Mouse (Mus musculus): ENCODE measurements around the gene Ppp3ca.

Ppp3ca gene

DNA sequence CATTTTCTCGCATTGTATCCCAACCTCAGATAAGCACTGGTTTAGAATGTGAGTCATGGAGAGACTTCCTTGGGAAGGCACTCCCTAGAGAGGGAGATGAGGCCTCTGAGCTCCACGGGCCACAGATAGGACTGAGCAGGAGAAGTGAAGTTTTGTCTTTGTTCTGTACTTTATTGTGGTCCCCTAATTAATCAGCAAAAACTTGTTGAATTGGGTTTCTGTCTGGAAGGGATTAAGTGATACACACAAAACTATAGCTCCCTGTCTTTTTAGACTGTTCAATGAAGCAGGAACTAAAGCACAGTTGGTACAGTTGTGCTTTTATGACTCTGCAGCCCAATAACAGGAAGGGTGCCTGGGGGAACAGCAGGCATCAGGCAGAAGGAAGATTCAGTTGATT is 95.6 kb downstream of the Ppp3ca start:
- no peak for DNase-seq (ENCODE audit: low spot score)

DNA sequence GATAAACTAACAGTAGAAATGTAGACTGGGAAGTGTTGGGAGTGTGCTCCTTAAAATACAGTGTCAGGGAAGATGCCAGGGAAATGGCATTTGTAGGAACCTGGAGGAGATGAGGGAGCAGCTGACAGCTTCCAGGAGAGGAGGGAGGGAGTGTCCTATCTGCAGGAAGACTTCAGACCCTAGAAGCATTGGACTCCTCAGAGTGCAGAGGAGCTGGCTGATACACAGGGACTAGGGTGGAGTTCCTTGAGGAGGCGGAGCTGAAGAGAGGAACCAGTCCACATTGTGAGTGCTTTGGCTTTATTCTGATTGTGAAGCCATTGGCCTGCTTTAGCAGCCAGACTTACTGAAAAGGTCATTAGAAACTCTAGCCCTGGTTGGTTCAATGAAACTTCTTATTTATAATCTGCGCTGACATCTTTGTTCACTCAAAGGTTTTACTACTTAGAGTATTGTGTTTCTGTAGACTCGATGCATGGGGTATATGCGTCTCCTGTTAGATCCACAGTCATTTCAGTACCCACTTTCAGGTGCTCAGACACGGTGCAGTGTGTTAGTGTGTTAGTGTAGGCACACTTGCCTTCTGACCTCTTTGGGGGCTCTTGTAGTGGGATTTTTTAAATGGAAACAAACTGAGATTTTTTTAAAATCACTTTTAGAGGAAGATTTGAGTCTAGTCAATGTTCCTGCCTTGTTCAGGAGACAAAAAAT is 99.0 kb downstream of the Ppp3ca start:
- DNase-seq (ENCODE audit: low spot score): no peak

DNA sequence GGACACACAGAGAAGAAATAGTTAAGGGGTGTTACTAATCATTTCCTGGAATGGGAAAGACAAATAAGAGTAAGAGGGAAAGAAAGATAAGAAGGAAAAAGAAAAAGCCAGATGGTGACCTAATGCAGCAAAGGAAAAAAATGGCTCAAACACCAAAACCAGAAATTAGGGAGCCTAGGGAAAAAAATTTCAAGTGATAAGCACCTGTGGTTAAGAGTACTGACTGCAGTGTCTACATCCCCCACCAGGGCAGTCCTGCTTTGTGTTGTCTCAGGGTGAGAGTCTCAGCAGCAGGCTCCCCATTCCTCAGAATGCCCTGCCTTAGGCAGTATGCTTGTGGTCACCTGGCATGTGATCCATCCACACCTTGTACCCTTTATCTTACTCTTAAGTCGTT is 99.6 kb downstream of the Ppp3ca start:
- DNase-seq (ENCODE audit: low spot score): no peak

DNA sequence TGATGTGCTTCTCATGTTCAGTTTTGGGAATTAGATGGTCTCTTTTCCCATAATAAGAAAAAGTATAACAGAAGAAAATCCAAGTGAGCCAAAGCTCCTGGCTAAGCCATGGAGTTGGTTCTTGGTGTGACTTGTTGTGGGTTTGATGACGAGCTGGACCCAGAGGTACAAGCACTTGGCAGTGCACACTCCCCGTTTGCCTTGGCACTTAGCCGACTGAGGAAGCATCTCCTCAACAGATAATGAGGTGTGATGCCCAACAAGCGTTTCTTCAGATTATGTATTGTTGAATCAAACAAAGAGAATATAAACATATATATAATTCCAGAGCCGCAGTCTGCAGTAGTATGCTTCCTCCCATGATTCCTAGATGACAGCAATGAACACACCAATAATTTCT is 101.8 kb downstream of the Ppp3ca start:
- DNase-seq (ENCODE audit: low spot score): no peak

GRCm38 (mm10) chr3:136773217-136773616 is 103.3 kb downstream of the Ppp3ca start:
- DNase-seq (ENCODE audit: low spot score): no peak

DNA sequence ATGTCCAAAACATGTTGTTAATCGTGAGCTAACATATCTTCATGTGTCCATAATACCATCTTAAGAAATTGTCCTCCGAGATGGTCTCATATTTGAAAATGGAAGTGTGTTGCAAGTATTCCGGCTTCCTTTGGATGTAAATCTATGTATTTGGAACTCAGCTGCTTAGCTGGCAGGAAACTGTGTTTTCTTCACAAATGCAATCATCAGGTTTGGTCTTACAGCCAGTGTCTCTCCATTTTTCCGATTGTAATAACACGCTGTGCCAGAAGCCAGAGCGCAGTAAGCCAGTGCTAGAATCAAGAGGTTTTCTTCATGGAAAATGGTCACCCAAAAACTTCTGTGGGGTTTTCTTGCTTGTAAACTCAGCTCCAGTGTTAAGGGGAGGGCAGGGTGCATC is 104.3 kb downstream of the Ppp3ca start:
- no peak for DNase-seq (ENCODE audit: low spot score)

DNA sequence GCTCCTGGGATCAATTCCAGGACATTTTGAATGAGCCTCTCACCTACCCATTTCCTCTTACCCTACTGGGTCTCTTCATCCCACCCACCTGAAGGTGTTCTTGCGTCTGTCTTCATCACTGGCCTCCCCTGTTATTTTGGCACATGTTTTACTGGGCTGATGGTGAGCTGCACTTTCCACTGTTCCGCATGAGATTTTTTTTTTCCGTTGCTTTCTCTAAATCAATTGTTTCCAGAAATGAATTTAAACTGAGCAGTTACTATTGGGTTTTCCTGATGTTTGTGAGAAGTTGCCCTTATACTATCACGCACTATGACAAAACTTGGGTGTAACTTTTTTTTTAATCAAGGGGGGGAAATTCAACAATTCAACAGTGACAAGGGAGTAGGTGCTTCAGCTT is 106.6 kb downstream of the Ppp3ca start:
- DNase-seq (ENCODE audit: low spot score): no peak

GRCm38 (mm10) chr3:136777380-136777779 is 107.5 kb downstream of the Ppp3ca start:
- no peak for DNase-seq (ENCODE audit: low spot score)

- no peak for DNase-seq (ENCODE audit: low spot score)
Measured at GRCm38 (mm10) chr3:136777787-136778216, 107.9 kb downstream of the Ppp3ca start.

DNA sequence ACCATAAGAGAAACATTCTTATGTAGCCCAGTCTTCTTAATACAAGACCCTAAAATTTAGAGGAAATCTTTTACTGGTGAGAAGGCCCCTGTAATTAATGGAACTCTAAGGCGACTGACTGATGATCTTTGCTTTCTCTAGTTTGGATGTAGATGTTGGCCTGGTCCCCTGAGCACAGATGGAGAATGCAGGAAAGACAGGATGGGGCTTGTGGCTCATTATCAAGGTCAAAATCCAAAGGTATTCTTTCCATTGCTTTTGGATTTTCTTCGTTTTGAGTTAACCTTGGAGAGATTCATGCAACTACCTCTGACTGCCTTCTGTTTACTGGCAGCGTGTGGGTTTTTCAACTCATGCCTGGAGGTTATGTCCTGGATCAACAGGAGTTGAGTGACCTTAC is 110.4 kb downstream of the Ppp3ca start:
- no peak for DNase-seq (ENCODE audit: low spot score)

DNA sequence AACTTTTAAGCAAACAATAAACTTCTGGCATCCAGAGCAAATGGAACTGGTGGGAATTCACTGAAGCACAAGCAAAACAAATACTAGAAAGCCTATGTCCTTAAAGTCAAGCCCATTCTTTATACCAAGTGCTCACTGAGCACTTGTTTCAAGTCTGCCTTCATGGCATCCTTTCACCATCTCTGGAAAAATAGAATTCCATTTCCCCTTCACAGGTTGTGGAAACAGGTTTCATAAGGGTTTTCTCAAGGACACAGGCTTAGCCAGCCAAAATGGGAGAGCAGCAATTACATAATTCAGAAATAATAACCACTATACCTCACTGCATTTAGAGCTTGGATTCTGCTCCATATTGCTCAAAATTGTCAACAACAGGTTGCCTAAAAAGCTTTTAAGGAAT is 112.1 kb downstream of the Ppp3ca start:
- DNase-seq (ENCODE audit: low spot score): no peak

DNA sequence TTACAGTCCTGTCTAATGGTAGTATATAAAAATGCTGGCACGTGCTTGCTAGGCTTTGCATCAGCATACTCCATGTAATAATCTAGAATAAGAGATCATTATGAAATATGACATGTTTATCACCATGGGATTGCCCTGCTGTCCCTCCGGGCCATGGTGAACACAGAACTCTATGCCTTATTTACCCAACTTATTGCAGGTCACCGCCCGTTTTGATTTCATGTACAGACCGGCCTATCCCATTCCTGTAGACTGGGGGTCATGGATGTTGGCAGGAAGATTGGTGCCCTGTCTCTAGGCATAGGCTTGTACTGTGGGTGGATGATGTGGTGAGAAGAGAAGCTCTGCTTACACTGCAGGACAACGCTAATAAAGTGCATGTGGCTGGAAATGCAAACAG is 115.8 kb downstream of the Ppp3ca start:
- DNase-seq (ENCODE audit: low spot score): no peak

DNA sequence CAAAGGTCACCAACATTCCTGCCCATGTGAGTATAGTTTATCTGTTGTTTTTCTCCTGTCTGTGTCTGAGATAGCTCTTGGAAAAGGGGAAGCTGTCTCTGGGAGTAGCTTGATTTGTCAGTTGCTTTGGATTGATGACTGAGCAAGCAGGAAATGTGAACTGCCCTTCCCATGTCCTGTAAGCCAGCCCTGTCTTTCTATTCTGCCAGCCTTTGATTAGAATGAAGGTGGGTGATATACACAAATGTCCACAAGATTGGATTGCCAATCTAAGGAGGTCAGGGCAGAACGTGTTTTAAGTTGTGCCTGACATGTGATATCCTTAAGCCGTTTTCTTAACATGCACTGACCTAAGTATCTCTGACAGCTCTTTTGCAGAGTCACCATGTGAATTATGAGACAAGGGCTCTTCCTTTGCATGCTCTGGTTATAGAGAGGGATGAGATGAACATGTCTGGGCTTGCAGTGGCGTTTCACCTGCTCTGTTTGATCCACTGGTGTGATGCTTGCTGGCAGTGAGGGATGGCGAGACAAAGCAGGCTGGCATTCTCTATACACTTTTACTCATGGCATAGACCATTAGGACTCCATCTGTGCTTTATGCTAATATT is 120.4 kb downstream of the Ppp3ca start:
- no peak for DNase-seq (ENCODE audit: low spot score)

- DNase-seq (ENCODE audit: low spot score): no peak
Measured at GRCm38 (mm10) chr3:136791404-136791803, 121.5 kb downstream of the Ppp3ca start.

- no peak for DNase-seq (ENCODE audit: low spot score)
Measured at GRCm38 (mm10) chr3:136791946-136792345, 122.0 kb downstream of the Ppp3ca start.

- DNase-seq (ENCODE audit: low spot score): no peak
Measured at GRCm38 (mm10) chr3:136793411-136793810, 123.5 kb downstream of the Ppp3ca start.

GRCm38 (mm10) chr3:136794426-136795217 is 124.7 kb downstream of the Ppp3ca start:
- DNase-seq (ENCODE audit: low spot score): no peak

DNA sequence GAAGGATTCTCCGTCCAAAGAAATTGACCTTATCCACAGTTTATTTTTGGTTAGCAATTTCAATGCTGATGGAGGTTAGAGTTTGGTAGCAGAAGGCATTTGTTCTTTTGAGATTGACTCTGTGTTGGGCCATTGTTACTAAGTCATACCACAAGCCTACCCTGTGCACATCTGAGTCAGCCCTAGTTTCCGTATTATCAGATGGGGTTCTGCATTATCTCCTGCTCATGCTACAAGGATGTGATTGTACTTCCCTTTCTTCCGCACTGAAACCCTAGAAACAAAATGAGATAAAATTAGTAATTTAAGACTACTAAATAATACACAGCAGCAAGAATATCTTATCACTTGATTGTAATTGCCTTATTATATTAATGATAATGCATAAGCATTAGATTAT is 129.0 kb downstream of the Ppp3ca start:
- DNase-seq (ENCODE audit: low spot score): no peak

- no peak for DNase-seq (ENCODE audit: low spot score)
Measured at GRCm38 (mm10) chr3:136802595-136802994, 132.7 kb downstream of the Ppp3ca start.

GRCm38 (mm10) chr3:136805897-136806296 is 136.0 kb downstream of the Ppp3ca start:
- DNase-seq (ENCODE audit: low spot score): no peak

DNA sequence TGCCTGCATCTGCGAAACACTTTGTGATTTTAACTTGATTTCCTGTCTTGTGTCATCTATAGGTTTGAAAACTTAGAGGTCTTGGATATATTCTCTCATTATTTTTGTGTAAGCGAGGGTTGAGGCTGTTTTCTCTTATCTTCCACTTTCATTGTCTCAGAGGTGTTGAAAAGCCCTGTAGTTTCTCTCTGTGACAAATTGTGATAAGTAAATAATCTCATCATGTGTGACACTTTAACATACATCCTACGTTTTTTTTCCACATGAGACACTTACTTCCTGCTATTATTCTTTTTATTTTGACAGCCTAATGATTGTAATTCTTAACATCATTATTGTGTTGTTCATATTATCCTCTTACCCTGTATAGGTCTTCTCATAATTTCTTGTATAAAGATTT is 140.3 kb downstream of the Ppp3ca start:
- DNase-seq (ENCODE audit: low spot score): no peak

- DNase-seq (ENCODE audit: low spot score): no peak
Measured at GRCm38 (mm10) chr3:136812162-136812561, 142.2 kb downstream of the Ppp3ca start.

- DNase-seq (ENCODE audit: low spot score): no peak
Measured at GRCm38 (mm10) chr3:136812791-136813190, 142.9 kb downstream of the Ppp3ca start.

Data from testis, postnatal 10 days (tissue).